Mouse (Mus musculus) lung, postnatal 36 days (tissue): ENCODE measurements at regions not wholly inside any gene's neighbourhood (a gene's known extent, or its start where the extent isn't known, plus 50 kb on each side); places are given as distances from the start of the nearest gene placed in this dataset.

Experiments used
- DNase-seq: peaks from one replicate; pipeline ENCODE4 v3.0.0; 2022; ENCODE audit warnings: mixed read lengths

DNA sequence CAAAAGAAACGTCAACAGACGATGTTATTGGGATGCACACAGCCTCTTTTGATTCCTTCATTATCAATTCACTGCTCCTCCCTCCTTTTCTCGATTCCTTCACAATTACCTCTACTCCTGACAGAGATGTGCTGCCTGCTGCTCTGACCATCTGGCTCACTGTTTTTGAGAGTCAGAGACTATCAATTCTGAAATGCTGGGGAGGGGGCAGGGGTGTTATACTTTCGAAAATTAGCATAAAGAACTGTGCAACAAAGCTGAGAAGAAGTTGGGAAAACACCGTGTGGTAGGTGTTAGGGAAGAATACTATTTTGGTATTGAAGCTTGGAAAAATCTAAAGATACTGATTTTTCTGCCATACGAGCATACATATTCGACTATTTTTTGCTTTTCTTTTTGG lies 96.4 kb downstream of the Nedd1 start:
- no peak for DNase-seq

DNA sequence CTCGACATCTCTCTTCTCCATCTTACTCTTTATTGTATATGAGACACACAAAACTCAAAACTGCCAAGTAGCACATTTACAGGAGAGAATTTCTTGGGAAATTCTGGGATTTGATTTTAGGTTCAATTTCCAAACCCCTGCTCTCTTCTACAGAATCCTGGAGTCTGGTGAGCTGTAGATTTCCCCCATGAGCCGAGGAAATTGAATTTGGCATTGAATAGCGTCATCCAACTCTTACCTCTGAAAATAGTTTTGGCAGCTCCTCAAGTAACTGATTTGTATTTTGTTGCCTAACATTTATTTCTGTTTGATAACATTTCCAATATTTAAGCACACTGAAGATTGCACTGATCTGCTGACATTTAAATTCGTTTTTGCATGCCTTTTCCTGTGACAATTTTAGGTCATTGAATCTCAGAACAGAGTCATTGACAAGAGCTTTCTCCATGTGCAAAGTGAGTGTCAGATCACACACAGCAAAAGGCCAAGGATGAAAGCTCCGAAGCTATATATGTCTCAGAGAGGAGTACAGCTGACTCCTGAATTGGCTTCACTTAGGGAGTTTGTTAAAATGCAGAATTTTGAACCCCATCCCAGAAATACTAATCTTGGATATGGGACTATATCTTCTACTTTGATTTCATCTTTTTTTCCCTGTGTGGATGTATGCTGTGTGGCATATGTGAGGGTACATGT lies 106.4 kb downstream of the Nedd1 start:
- DNase-seq, result no peak

DNA sequence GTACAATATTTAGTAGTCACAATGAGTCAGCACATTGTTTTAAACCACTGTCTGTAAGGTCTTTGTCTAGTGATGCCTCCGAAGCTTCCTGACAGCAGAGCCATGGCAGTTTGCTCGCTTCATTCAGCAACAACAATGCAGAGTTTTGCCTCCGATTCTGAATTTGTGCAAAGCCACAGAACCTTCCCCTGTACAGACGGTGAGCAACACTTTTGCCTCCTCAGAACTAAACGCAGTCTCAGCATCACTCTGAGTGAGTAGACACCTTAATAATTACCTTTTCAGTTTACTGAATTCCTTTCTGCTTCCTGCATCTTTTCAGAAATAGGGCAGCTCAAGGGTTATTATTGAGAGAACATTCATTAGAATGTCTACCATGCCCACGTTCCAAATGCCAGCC lies 107.9 kb downstream of the Nedd1 start:
- no peak for DNase-seq

DNA sequence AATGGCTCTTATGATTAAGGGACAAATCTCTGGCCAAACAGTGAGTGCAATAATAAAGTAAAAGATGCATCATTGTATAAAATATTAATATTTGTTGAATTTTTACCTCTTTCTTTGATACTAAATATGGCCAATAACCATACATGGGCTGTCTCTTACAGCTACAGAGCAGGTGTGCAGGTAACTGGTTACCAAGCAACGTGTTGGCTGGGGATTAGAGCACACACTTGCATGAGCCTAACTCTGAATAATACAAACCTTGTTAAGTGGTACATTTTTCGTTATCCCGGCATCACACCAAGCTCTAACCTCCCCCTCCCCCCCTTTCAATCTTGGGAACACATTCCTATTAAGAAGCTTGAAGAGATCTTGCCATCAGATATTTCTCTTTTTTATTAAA lies 111.2 kb downstream of the Nedd1 start:
- no peak for DNase-seq

DNA sequence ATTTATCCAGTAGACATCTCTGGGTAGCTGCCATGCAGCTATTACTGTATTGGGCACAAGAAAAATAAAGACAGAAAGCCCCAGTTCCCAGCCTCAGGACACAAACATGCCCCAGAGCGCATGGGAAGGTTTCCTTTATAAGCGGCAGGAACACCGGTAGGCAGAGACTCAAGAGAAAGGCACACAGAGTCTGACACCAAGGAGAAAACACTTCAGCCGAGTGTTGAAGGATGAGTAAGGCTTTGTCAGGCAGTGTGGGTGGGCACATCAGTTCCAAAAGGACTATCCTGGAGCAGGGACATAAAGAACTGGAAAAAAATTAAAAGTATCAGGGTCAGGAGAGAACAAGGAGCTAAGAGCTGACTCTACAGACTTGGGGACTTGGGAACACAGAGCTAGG lies 115.5 kb downstream of the Nedd1 start:
- no peak for DNase-seq

DNA sequence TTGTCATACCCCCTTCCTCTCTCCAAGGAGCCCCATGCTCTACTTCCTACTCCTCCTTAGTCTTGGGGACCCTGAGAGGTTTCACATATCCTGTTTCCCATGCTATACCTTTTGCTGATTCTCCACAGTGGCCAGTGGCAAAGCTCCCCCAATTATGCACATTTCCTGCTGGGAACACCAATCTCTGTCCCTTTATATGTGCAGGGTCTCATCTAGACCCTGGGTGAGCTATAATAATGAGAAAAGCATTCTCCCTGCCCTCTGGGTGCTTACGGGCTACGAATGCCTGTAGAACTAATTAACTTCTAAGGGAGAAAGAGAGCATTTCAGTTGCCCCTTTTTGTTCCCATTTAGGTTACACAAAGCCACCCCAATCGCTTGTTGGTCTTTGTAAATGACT lies 116.6 kb downstream of the Nedd1 start:
- no peak for DNase-seq

DNA sequence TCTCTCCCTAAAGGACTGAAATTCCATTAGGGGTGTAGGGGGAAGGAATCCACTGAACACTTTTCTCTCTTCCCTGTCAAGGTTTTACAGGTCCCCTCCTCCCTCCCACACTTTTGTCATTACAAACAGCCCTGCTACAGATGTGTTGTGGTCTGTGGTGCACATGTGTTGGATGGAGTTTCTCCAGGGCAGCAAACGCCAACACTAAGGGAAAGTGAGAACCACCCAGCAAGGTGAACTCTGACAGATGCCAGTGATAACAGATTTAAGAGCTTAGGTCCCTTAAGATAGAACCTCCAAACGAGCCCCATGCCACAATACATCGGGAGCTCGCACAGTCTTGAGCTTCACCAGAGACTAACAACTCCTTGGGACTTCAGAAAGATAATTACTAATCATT lies 122.1 kb downstream of the Nedd1 start:
- DNase-seq, result no peak

DNA sequence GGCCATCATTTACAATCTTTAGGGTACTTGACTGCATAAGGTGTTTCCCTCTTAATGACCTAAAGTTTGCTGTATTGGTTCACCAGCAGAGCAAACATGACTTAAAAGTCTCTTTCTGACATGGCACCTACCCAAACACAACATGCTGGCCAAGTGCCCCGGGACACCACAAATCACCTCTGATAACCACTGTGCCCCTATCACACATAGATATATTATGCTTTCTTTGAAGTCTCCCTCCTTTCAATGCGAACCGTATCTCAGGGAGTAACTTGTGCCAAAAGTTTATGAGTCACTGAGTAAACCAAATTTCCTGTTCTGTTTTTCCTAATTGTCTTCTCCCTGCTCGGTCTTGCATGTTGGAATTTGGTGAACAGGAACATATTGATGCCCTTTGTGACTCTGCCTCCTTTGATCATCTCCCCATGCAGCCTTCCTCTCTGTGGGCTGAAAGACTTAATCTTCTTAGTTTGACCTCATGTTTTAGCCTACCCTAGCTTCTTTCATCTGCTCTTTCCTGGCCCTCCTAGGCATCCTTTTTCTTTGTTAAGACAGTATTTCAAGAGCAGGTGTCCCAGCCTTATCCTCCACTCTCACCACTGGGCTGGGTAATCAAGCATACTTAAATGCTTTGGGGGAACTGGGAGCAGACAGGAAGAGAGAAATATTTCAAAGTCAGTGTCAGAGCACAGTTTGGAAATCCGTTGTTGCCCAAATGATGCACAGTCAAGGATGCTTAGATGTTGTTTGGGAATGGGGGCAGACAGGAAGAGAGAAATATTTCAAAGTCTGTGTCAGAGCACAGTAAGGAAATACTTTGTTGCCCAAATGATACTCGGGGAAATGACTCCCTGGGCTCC lies 126.5 kb downstream of the Nedd1 start:
- DNase-seq, result no peak

DNA sequence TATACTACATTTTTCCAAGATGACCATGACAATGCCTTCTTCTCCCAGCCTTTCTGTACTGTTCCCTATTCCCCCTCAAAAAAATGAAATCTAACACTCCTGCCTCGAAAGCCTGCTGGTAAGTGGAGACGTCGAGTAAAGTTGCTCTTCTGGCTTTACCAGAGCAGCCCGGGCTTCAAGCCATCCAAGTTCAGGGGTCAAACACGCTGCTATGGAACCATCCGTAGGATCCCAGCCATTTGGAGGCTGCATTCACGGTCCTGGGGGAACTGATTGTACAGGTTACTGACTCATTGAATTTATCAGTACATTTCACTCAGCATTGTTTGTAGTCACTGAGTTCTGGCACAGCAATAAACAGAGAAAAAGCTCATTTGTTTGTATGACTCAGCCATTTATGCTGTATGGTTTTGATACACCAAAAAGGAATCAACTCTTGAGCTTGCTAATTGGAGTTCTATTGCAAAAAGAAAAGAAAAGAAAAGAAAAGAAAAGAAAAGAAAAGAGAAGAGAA lies 128.2 kb downstream of the Nedd1 start:
- no peak for DNase-seq

DNA sequence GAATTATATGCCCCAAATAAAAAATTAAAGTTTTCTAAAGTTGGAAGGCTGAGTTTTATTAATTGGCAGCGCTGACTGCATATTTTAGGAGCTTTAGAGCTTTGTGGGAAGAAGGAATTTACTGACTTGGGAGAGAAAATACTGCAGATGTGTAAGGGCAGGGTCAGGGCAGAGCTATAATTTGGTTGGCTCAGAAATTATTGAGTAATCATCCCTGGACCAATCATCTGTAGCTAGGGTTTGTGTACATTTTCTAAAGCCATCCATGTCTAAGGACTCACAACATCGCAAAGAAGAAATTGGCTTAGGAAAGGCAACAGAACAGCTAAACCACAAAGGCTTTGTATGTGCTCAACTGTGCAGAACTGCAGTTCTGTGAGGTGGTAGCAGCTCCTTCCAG lies 143.3 kb downstream of the Nedd1 start:
- no peak for DNase-seq

DNA sequence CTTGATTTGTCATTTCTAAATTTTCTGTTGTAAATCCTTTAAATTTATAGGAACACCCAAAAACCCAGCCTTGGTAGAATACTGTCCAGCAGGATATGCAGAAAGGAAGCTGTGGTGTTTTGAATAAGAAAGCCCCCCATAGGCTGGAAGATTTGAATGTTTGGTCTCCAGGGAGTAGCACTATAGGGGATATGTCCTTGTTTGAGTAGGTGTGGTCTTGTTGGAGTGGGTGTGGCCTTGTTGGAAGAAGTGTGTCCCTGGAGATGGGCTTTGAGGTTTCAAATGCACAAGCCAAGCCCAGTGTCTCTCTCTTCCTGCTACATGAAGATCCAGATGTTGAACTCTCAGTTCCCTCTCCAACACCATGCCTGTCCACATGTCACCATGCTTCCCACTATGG lies 151.7 kb downstream of the Nedd1 start:
- DNase-seq, result no peak

DNA sequence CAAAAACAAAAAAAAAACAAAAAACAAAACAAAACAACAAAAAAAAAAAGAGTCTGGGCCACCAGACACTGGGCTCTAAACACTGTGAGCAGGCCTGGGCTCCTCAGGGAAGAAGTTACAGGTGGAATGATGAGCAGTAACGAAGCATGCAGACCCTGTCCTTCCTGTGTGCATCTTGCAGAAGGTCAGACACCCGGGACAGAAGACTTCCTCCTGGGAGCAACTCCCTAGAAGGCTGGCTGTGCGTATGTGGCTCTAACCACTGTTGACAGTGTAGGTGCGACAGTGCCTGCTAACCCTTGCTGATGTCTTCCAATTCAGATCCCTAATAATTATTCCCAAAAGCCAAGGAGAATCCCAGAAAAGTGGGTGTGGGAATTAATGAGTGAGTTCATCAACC lies 164.8 kb downstream of the Nedd1 start:
- DNase-seq, result no peak

DNA sequence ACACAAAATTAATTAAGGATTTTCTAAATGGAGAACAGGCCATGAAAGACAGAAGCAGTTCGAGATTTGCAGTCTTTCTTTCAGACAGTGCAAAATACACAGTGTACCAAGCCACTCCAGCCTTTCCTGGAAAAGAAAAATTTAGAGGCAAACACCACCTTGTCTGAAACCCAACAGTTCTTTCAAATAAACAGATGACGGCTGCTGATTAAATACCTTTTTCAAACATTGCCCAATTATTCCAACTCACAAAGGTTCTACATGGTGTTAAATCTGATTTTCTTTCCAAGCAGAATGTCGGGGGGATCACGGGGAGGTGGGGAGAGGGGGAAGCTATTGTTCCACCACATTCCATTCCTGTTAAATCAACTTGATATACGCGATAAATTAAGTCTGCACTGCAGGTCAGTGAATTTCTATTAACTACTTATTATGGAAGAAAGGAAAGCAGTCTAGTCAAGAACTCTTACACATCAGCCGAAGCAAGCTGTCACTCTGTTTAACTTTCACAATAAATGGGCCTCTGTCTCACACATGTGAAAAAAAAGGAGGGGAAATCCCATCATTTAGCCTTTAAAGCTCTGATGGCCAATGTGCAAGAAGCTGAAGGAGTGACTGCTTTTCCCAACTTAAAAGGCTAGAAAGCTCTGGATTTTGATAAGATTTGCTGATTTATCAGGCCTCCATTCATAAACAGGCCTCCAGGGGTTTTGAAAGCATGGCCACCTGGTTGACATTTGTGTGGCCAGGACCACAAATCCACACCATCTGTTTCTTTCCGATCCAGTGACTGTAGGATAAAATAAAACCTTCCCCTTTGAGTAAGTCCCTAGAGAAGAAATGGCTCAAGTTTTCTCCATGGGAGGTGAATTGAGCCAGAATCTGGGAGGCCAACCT lies 165.4 kb downstream of the Nedd1 start:
- no peak for DNase-seq

DNA sequence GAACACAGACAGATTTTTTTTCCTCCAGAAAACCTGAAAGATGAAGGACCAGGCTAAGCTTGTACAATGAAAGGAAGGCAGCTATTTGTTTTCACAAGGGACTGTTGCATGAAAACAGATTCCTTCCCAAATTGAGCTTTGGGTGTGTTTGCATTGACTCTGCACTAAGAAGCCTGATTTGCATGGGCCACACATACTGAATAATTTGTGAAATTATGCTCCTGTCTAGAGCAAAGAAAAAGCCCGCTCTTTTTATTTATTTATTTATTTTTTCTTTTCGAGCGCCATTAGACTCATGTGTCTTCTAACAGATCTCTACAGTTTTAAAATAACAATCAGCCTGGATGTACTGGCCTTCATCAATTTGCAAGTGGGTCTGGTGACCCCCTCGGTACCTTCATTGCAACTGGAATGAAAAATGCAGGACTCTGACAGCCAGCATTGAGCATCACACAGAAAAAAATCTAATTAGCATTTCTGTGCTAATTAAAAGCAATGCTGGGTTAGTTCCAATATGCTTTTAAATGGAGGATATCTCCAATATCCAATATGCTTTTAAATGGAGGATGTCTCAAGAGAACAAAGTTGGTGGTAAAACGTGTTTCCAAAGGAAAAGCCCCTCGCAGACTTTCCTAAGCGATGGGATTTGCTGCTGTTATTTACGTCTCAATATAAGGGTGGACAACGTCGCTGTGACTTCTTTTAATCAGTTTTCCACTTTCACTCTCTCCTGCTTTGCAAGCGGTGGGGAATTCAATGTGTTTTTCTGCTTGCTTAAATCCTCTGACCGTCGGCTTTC lies 166.3 kb downstream of the Nedd1 start:
- no peak for DNase-seq

DNA sequence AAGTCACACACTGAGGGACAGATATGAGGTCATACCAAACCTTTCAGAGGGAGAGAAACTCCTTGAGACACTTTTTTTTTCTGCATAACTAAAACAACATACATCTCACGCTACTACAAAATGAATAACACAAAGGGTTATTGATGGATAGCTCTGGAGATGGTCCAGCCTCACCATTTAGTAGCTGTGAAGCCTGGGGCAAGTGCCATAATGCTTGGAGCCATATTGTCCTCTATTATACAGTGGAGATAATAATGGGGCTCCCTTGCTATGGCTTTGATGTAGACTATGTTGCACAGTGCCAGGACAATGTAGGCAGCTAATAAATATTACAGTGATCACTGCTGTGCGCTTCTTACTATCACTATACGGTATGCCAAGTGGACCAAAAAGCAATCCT lies 168.3 kb downstream of the Nedd1 start:
- no peak for DNase-seq

DNA sequence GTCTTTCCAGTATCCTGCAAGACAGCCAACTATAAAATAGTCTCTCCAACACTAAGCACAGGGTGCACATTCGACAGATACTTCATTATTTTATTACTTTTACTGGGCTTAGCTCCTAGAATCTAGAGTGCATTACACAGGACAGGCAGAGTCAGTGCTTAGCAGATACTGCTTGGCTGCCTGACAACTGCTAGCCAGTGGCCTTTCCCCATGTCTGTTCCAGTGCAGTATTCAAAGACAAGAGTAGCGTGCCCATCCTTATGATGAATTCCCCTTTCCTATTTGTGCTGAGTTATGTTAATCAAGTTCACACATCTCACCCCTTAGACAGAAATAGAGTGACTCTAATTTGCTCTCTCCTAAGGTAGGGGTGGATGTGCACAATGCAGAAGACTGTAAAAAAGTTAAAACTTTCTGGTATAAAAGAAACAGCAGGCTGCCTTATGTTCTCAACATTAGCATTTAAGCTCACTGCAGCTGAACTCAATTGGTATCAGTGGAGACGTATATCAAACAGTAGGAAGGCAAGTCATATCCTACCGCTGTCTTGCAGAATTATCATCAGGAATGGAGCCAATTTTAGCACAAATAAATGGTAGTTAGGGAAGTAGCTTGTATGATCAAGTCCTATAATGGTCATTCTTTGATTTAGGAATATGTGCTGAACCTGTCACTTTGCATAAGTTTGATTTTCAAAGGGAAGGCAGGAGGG lies 173.2 kb downstream of the Nedd1 start:
- DNase-seq, result no peak

DNA sequence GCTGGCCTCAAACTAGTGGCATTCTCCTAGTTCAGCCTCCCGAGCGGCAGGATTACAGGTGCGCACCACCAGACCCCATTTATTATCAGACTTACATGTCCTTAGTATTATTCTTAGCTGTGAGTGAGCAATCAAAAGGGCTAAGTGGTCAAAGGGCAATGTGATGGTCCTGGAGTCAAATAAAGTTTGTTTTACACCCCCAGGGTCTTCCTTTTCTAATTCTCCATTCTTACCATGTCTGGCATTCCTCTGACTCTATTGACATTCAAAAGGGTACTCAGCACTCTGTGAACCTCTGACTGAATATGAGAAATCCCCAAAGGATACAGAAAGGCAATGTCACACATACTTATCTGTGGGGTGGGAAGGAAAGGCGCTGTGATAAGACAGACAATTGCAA lies 183.8 kb downstream of the Nedd1 start:
- no peak for DNase-seq

DNA sequence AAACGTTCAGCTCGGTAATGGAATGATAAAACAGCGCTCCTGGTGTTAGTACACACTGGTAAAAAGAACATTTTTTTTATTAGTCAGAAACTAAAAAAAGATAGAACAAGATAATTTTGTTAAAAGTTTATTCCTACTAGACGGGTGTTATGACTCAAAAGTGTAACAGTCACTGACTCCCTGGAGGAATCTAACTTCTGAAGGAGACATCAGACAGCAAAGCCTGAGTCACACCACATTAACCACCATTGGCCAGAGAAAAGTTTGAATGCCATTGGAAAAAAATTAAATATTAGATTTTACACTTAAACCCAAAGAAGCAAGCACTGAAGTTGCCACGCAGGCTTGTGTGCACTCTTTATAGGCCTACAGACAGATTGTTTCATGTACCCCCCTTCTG lies 205.3 kb downstream of the Nedd1 start:
- no peak for DNase-seq

DNA sequence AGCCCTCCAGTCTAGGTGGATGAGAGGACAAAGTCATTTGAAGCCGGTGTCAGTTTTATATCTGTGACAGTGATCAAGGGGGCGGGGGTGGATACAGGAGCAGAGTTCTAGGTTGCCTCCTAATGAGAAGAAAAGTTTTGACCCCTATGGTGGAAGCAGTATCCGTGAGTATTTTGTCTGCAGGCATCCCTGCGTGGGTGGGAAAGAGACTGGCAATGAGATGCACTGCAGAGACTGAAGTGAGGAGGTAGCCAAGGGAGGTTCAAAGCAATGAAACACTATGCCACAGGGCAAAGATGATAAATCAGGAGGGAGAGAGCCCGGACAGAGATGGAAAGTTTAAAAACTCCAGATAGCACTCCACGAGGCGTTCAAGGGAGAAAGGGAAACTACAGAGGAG lies 210.5 kb downstream of the Nedd1 start:
- no peak for DNase-seq

DNA sequence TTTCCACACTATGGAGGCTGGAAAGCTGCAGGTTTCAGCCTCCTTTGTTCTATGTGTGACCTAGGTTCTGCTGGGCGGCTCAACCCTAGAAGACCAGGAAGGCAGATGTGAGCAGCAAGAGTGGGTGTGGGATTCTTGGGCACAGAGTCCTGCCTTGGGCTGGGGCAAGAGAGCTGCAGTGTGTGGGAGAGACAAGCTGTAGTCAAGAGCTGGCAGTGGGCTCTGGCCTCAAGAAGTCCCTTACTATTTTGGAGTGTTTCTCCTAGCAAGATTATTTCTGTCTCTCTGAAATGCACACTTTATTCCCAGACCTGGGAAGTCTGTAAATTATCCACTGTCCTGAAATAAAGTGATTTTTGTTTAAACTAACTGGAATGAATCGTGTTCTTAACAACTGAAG lies 211.5 kb downstream of the Nedd1 start:
- DNase-seq, result no peak

DNA sequence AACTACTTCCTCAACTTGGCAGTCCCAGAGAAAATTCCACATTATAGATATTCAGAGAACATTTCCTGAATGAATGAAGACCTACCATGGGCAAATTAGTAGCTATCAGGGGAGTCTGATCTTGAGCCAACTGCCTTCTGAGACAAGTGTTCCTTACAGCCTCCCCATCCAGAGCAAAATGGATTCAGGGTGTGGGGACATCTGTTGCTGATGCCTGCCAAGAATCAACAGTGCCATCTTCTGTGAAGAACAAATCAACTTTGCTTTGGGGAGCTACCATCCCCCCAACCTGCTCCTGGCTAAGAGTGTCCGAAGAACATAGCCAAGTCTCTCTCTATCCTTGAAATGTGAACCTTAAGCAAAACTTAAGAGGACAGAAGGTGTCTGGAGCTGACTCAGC lies 217.9 kb downstream of the Nedd1 start:
- DNase-seq, result no peak

DNA sequence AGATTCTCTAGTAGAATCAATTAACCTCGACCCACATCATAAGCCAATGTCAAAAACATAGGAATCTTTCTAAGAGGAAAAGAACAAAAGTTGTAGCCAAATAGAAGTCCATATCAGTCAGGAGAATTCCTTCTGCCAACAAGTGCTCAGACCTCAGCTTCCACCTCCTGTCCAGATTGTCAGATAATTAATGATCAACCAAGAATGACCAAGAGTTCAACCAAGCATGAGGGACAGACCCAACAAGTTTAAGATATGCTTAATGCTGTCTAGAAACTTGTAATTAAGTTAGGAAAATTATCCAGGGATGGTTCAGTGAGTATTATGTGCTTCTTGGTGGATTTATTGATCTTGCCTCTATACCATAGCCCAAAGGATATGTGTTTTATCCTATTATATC lies 238.6 kb downstream of the Nedd1 start:
- DNase-seq, result no peak
